Mouse (Mus musculus): ENCODE results near the gene Elfn2.

DNA sequence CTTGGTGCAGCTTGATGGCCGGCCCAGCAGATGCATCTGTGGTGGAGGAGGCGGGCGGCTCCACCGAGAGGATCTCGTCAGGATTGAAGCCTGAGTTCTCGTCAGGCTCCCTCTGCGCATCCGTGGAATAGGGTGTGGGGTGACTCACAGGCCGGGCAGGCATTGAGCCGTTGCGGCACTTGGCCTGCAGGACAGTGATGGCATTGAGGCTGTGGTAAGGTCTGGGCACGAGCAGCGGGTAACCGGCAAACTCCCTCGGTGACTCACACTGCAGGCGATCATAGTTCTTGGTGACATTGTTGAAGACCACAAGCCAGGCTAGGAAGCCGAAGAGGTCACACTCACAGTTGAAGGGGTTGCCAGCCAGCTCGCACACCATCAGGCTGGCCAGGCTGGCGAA, 45.1 kb downstream of the Elfn2 start:
- TF ChIP-seq CTCF (conservative IDR thresholded peaks at IDR 0.05; ENCODE audit: low read length) (no peak), POU5F1 (IDR thresholded peaks at IDR 0.05; ENCODE audit: borderline replicate concordance, low read length) (no peak), NANOG (IDR thresholded peaks at IDR 0.05; ENCODE audit: borderline replicate concordance, low read length) (no peak)
